Mouse (Mus musculus) liver, embryonic 13.5 days (tissue): ENCODE results near the gene Ephb1. TPM values are rescaled to one million over a fixed set of nuclear protein-coding genes. Genes with fewer than 3 reads are reported as not detected.

Source experiments
- ATAC-seq: fragments of 200-750 bp; cut with Nextera tagmentation; 2 replicates; pipeline ENCODE4 v1.8.0; 2017; ENCODE audit warnings: low read depth, mild to moderate bottlenecking, moderate number of reproducible peaks, moderate library complexity
- DNase-seq: peaks from one replicate; pipeline ENCODE4 v3.0.0; 2022
- H3K27ac ChIP-seq: fragments of 300-500 bp; sonication (generic); 2 replicates; pipeline ENCODE4 v1.5.1; 2015; ENCODE audit warnings: moderate library complexity, mild to moderate bottlenecking, inconsistent platforms
- H3K27me3 ChIP-seq: fragments of 300-500 bp; sonication (generic); 2 replicates; pipeline ENCODE4 v1.6.1; 2015; ENCODE audit warnings: mild to moderate bottlenecking, inconsistent platforms
- H3K36me3 ChIP-seq: fragments of 300-500 bp; sonication (generic); 2 replicates; pipeline ENCODE4 v1.6.1; 2015; ENCODE audit warnings: mild to moderate bottlenecking, inconsistent platforms
- H3K4me1 ChIP-seq: fragments of 300-500 bp; sonication (generic); replicated peaks from 2 replicates; pipeline ENCODE4 v1.6.1; 2015; ENCODE audit warnings: inconsistent platforms
- H3K4me2 ChIP-seq: fragments of 300-500 bp; sonication (generic); 2 replicates; pipeline ENCODE4 v1.6.1; 2015; ENCODE audit warnings: inconsistent platforms, mild to moderate bottlenecking, moderate library complexity
- H3K4me3 ChIP-seq: fragments of 300-500 bp; sonication (generic); replicated peaks from 2 replicates; pipeline ENCODE4 v1.5.1; 2015; ENCODE audit warnings: mild to moderate bottlenecking, inconsistent platforms
- H3K9ac ChIP-seq: fragments of 300-500 bp; sonication (generic); 2 replicates; pipeline ENCODE4 v1.6.1; 2015; ENCODE audit warnings: mild to moderate bottlenecking, inconsistent platforms
- H3K9me3 ChIP-seq: fragments of 300-500 bp; sonication (generic); replicated peaks from 2 replicates; pipeline ENCODE4 v1.6.1; 2016; ENCODE audit warnings: inconsistent platforms
- WGBS: fragments of 180-500 bp; shearing (Covaris S2); methylation state at CpG from one replicate; pipeline ENCODE4 v1.1.7; 2015; ENCODE audit not compliant: insufficient replicate concordance; 5-methylcytosine and 5-hydroxymethylcytosine counted together
- polyA plus RNA-seq: library from polyadenylated mRNA; unstranded; fragments of >200 nt; fragmentation: Nextera tagmentation; extraction: Ambion mirVana; gene quantifications from 2 replicates; pipeline ENCODE4 v1.2.1, GENCODE M21; 2015

Ephb1 gene
- polyA plus RNA-seq, 1 experiment from 2014 or later: 0.20 TPM

DNA sequence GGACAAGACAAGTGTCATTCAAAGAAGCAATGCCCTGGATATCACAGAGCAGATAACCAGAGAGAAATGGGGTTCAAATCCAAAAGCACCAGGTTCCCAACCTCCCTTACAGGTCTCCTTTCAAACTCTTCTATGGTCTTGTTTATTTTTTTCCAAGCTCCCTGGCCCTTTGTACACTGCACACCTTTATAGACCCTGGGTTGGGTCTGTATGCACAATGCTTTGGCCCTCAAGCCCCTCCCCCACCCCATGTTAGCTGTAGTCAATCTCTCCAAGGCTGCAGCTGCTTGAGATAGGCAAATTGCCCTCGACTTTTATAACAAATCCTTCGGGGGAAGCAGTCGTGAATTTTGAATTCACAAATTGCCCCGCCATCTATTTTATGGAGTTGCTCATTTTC is 429.7 kb downstream of the Ephb1 start:
- H3K27ac ChIP-seq: no peak overlapping the region
- 45% methylated on average over 4 of the region's 4 CpGs for WGBS
- H3K27me3 ChIP-seq: no peaks in the 10 kb centered on the region
- DNase-seq: no peak
- H3K4me2 ChIP-seq: no peak overlapping the region
- no peaks in the 10 kb centered on the region for H3K9me3 ChIP-seq
- H3K4me1 ChIP-seq: no peaks in the 10 kb centered on the region
- no peak for ATAC-seq
- H3K4me3 ChIP-seq: no peak overlapping the region
- no peaks in the 10 kb centered on the region for H3K36me3 ChIP-seq
- H3K9ac ChIP-seq: no peak overlapping the region

- H3K4me1 ChIP-seq: no peaks in the 10 kb centered on the region
- DNase-seq (no peak), ATAC-seq (no peak)
- H3K4me3 ChIP-seq: no peak overlapping the region
- no peaks in the 10 kb centered on the region for H3K27me3 ChIP-seq
- no peak overlapping the region for H3K4me2 ChIP-seq
- H3K9me3 ChIP-seq: no peaks in the 10 kb centered on the region
- H3K27ac ChIP-seq: no peak overlapping the region
- H3K9ac ChIP-seq: no peak overlapping the region
- 56% methylated on average over 4 of the region's 4 CpGs for WGBS
- no peaks in the 10 kb centered on the region for H3K36me3 ChIP-seq
Observed at GRCm38 (mm10) chr9:101922846-101923245, 431.6 kb downstream of the Ephb1 start.

DNA sequence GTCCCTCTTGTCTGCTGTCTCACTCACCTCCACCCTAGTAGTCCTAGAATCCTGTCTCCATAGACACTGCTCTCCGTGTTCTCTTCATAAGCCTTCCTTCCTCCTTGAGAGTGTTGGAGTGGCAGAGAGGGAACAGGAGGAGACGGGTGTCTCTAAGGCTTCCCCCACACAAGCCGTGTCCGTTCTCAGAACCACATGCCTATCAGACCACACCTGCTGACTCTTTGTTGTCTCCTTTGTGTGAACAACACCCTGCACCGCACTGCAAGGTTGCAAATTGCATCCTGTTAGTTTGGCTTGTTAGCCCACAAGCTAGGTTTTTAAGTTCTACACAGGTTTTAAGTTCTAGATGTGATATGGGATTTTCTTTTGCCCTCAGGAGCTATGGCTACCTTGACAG is 435.2 kb downstream of the Ephb1 start:
- DNase-seq: no peak
- Histone ChIP-seq H3K4me3 (no peak overlapping the region), H3K9ac (no peak overlapping the region), H3K4me2 (no peak overlapping the region), H3K36me3 (no peaks in the 10 kb centered on the region), H3K27ac (no peak overlapping the region), H3K4me1 (no peaks in the 10 kb centered on the region), H3K27me3 (no peaks in the 10 kb centered on the region), H3K9me3 (no peaks in the 10 kb centered on the region)
- ATAC-seq: no peak
- 69% methylated on average over 5 of the region's 5 CpGs for WGBS

DNA sequence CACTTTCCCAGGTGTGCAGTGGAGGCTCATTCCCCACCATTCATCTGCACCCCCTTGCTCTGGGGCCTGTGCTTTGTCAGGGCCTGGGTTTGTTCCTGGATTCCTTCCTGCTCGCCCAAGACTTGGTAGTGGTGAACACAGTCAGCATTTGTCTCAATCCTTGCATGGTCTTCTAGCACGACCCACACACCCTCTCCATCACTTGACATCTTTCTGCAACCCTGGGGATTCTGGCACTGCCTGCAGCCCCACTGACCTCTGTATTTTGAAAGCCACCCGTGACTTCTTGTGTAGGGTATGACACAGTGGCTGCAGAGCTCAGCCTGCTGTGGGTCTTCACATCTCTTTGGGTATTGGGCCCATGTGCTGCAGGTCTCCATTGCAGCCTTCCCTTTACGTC is 435.7 kb downstream of the Ephb1 start:
- H3K4me1 ChIP-seq: no peaks in the 10 kb centered on the region
- no peak overlapping the region for H3K4me3 ChIP-seq
- H3K36me3 ChIP-seq: no peaks in the 10 kb centered on the region
- H3K4me2 ChIP-seq: no peak overlapping the region
- no peaks in the 10 kb centered on the region for H3K27me3 ChIP-seq
- DNase-seq (no peak), ATAC-seq (no peak)
- no peaks in the 10 kb centered on the region for H3K9me3 ChIP-seq
- H3K9ac ChIP-seq: no peak overlapping the region
- H3K27ac ChIP-seq: no peak overlapping the region
- WGBS: 48% methylated on average over 4 of the region's 4 CpGs

GRCm38 (mm10) chr9:101915082-101915481 is 439.4 kb downstream of the Ephb1 start:
- no peak overlapping the region for H3K9ac ChIP-seq
- WGBS: 66% methylated on average over 2 of the region's 2 CpGs
- no peaks in the 10 kb centered on the region for H3K4me1 ChIP-seq
- no peak overlapping the region for H3K4me3 ChIP-seq
- no peaks in the 10 kb centered on the region for H3K27me3 ChIP-seq
- no peaks in the 10 kb centered on the region for H3K9me3 ChIP-seq
- no peak for DNase-seq
- no peak for ATAC-seq
- no peaks in the 10 kb centered on the region for H3K36me3 ChIP-seq
- H3K27ac ChIP-seq: no peak overlapping the region
- no peak overlapping the region for H3K4me2 ChIP-seq

DNA sequence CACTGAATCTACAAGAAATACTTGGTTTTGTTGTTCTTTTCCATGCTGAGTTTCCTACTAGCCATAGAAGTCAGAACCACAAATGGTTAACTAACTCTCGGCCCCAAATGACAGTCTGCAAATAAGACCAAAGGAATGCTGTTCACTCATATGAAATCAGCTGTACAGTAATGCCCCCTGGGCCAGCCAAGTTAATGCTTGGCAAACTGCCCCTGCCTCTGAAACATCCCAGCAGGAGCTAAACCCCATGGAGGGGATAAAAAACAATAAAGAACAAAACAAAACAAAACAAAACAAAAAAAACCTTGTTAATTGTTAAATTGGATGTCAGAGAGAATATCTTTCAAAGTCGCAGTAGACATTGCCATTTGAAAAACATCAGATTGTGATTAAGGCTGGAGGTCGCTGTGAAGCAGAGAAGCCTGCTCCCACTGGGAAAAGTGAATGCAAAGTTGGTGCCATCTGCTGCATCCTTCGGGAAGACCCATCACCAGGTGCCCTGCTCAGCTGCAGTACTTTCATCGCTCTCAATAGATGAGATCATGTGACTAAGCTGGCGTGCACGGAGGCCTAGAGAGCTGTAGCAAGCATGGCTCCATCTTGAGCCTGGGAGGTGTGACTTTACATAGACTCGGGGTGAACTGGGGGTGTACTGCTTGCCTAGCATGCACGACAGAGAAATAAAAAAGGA is 443.2 kb downstream of the Ephb1 start:
- Histone ChIP-seq H3K9ac (no peak overlapping the region), H3K36me3 (no peaks in the 10 kb centered on the region), H3K4me3 (no peak overlapping the region), H3K27ac (no peak overlapping the region), H3K4me1 (no peaks in the 10 kb centered on the region), H3K9me3 (no peaks in the 10 kb centered on the region), H3K4me2 (no peak overlapping the region), H3K27me3 (no peaks in the 10 kb centered on the region)
- DNase-seq (no peak), ATAC-seq (no peak)
- WGBS: 51% methylated on average over 9 of the region's 9 CpGs

DNA sequence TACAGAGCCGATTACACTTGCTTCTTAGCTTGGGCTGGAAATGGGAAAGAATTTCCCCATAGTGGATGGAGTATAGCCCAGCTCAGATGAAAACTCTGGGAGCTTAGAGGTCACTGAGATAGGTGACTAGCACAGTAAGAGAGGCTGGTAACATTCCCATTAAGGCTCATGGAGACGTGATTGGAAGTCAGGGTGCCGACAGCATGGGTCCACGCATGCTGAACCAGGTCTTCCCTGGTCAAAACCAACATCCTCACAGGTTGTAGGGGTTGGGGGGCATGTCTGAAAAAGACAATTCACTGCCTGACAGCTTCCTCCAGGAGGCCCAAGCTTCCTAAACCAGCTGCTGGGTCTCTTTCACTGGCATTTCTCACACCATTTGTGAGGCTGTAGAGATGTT is 445.0 kb downstream of the Ephb1 start:
- H3K9me3 ChIP-seq: no peaks in the 10 kb centered on the region
- 65% methylated on average over 4 of the region's 4 CpGs for WGBS

DNA sequence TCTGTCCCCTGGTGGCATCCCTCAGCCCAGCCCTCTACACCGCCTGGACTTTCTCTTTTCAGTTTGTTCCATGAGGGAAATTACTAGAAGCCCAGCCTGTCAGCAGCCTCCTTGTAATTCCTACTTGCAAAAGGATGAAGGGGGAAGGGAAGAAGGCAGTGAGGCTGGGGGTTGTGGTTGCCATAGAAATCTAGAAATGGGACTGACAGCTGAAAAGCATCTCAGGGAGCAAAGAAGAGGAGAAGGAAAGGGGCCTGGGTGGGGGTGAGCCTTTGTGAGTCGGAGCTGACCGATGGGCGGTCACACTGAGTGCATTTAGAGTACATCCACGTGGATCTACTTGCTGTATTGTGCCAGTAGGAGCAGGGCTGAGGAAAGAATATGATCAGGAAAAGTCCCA is 445.6 kb downstream of the Ephb1 start:
- H3K9me3 ChIP-seq: no peaks in the 10 kb centered on the region
- no peak overlapping the region for H3K4me2 ChIP-seq
- DNase-seq: no peak
- H3K27ac ChIP-seq: no peak overlapping the region
- no peak overlapping the region for H3K9ac ChIP-seq
- H3K36me3 ChIP-seq: no peaks in the 10 kb centered on the region
- H3K27me3 ChIP-seq: no peaks in the 10 kb centered on the region
- no peak for ATAC-seq
- 67% methylated on average over 5 of the region's 5 CpGs for WGBS
- no peaks in the 10 kb centered on the region for H3K4me1 ChIP-seq
- no peak overlapping the region for H3K4me3 ChIP-seq

More for the DNA sequence above, 445.0 kb downstream of the Ephb1 start:
- Histone ChIP-seq H3K36me3 (no peaks in the 10 kb centered on the region), H3K4me3 (no peak overlapping the region), H3K4me1 (no peaks in the 10 kb centered on the region), H3K9ac (no peak overlapping the region), H3K27me3 (no peaks in the 10 kb centered on the region), H3K4me2 (no peak overlapping the region), H3K27ac (no peak overlapping the region)
- ATAC-seq: no peak
- DNase-seq: no peak

- no peak overlapping the region for H3K4me2 ChIP-seq
- H3K4me1 ChIP-seq: no peaks in the 10 kb centered on the region
- DNase-seq (no peak), ATAC-seq (no peak)
- no peaks in the 10 kb centered on the region for H3K36me3 ChIP-seq
- no peak overlapping the region for H3K27ac ChIP-seq
- WGBS: 44% methylated on average over 6 of the region's 6 CpGs
- no peak overlapping the region for H3K4me3 ChIP-seq
- no peaks in the 10 kb centered on the region for H3K9me3 ChIP-seq
- H3K9ac ChIP-seq: no peak overlapping the region
- no peaks in the 10 kb centered on the region for H3K27me3 ChIP-seq
Observed at GRCm38 (mm10) chr9:101907747-101908255, 446.7 kb downstream of the Ephb1 start.

DNA sequence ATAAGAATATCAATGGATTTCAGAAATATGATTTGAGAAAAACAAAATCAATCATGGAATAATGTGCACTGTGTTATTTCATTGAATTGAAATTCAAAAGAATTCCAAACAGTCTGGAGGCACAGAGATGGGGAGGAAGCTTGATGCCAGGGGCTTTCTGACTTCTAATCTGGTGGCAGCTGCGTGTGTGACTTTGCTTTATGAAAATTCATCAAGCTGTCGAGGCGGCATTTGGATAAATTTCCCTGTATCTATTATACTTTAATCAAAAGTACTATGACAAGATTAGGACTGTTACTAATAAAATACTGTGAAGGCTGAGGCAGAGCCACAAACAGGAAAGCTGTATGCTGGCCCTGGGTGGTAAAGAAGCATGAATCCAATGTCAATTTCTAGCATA is 451.1 kb downstream of the Ephb1 start:
- Histone ChIP-seq H3K27me3 (no peaks in the 10 kb centered on the region), H3K4me3 (no peak overlapping the region), H3K4me2 (no peak overlapping the region), H3K4me1 (no peaks in the 10 kb centered on the region), H3K36me3 (no peaks in the 10 kb centered on the region), H3K9me3 (no peaks in the 10 kb centered on the region), H3K9ac (no peak overlapping the region), H3K27ac (no peak overlapping the region)
- 64% methylated on average over 3 of the region's 3 CpGs for WGBS
- ATAC-seq: no peak
- DNase-seq: no peak

- Histone ChIP-seq H3K36me3 (no peaks in the 10 kb centered on the region), H3K27me3 (no peaks in the 10 kb centered on the region), H3K27ac (no peak overlapping the region), H3K9ac (no peak overlapping the region), H3K4me1 (no peaks in the 10 kb centered on the region), H3K9me3 (no peaks in the 10 kb centered on the region), H3K4me3 (no peak overlapping the region), H3K4me2 (no peak overlapping the region)
- no peak for DNase-seq
- 68% methylated on average over 1 of the region's 1 CpGs for WGBS
- no peak for ATAC-seq
Observed at GRCm38 (mm10) chr9:101897851-101898250, 456.6 kb downstream of the Ephb1 start.

- no peak for ATAC-seq
- no peak for DNase-seq
- WGBS: 26% methylated on average over 2 of the region's 2 CpGs
Observed at GRCm38 (mm10) chr9:101883295-101883694, 471.2 kb downstream of the Ephb1 start.

More at GRCm38 (mm10) chr9:101883295-101883694, 471.2 kb downstream of the Ephb1 start:
- Histone ChIP-seq H3K36me3 (no peaks in the 10 kb centered on the region), H3K9me3 (no peaks in the 10 kb centered on the region), H3K9ac (no peak overlapping the region), H3K4me3 (no peak overlapping the region), H3K27me3 (no peaks in the 10 kb centered on the region), H3K4me1 (no peaks in the 10 kb centered on the region), H3K27ac (no peak overlapping the region), H3K4me2 (no peak overlapping the region)
